Mouse (Mus musculus) forebrain, embryonic 13.5 days (tissue): Measurements from ENCODE around the gene Hoxc12. TPM values are rescaled to one million over a fixed set of nuclear protein-coding genes. Genes with fewer than 3 reads are reported as not detected.

Experiments used
- ATAC-seq: fragments of 200-750 bp; cut with Nextera tagmentation; 2 replicates; pipeline ENCODE4 v1.8.0; 2017
- H3K27ac ChIP-seq: fragments of 300-500 bp; sonication (generic); 2 replicates; pipeline ENCODE4 v1.5.1; 2015; ENCODE audit warnings: inconsistent platforms, mild to moderate bottlenecking, moderate library complexity
- H3K27me3 ChIP-seq: fragments of 300-500 bp; sonication (generic); 2 replicates; pipeline ENCODE4 v1.6.1; 2015; ENCODE audit warnings: mild to moderate bottlenecking, inconsistent platforms
- H3K36me3 ChIP-seq: fragments of 300-500 bp; sonication (generic); 2 replicates; pipeline ENCODE4 v1.6.1; 2015; ENCODE audit warnings: mild to moderate bottlenecking, inconsistent platforms; ENCODE audit not compliant: poor library complexity, severe bottlenecking
- H3K4me1 ChIP-seq: fragments of 300-500 bp; sonication (generic); 2 replicates; pipeline ENCODE4 v1.6.1; 2015; ENCODE audit warnings: inconsistent platforms
- H3K4me2 ChIP-seq: fragments of 300-500 bp; sonication (generic); 2 replicates; pipeline ENCODE4 v1.6.1; 2015; ENCODE audit warnings: inconsistent platforms, mild to moderate bottlenecking, moderate library complexity
- H3K4me3 ChIP-seq: fragments of 300-500 bp; sonication (generic); 2 replicates; pipeline ENCODE4 v1.5.1; 2015; ENCODE audit warnings: mild to moderate bottlenecking, inconsistent platforms
- H3K9ac ChIP-seq: fragments of 300-500 bp; sonication (generic); 2 replicates; pipeline ENCODE4 v1.6.1; 2015; ENCODE audit warnings: mild to moderate bottlenecking, inconsistent platforms
- H3K9me3 ChIP-seq: fragments of 300-500 bp; sonication (generic); replicated peaks from 2 replicates; pipeline ENCODE4 v1.6.1; 2016; ENCODE audit warnings: inconsistent platforms
- WGBS: fragments of 180-500 bp; shearing (Covaris S2); methylation state at CpG from one replicate; pipeline ENCODE4 v1.1.7; 2015; 5-methylcytosine and 5-hydroxymethylcytosine counted together
- polyA plus RNA-seq: library from polyadenylated mRNA; unstranded; fragments of >200 nt; fragmentation: Nextera tagmentation; extraction: Ambion mirVana; gene quantifications from 2 replicates; pipeline ENCODE4 v1.2.1, GENCODE M21; 2015

Hoxc12 gene
- polyA plus RNA-seq, 1 experiment from 2014 or later, result not detected

DNA sequence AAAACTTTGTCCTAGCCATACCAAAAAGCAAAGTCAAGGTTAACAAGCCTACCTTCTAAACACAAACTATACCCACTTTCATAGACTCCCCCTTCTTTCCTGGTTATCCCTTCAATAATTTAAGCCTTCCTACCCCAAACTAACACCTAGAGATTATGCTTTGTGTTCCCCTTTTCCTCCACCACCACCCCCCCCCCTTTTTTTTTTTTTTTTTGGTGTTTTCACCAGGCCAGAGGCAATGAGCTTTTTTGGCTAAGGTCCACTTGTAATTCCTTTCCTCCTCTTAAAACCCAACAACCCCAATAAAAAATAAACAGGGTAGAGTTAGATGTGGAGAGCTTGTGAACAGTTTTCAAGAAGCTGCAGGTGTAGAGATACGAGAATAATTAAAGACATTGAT lies 32.7 kb downstream of the Hoxc12 start:
- Histone ChIP-seq H3K36me3 (no peaks in the 10 kb centered on the region), H3K27me3 (peaks cover 99% of the 10 kb centered on the region), H3K9me3 (no peaks in the 10 kb centered on the region), H3K9ac (no peak overlapping the region), H3K4me1 (peaks cover 6% of the 10 kb centered on the region; the same call in 1 of the 2 replicates), H3K4me3 (no peak overlapping the region), H3K27ac (no peak overlapping the region), H3K4me2 (no peak overlapping the region)
- 30% methylated on average over 1 of the region's 1 CpGs for WGBS
- ATAC-seq, result no peak

- no peaks in the 10 kb centered on the region for H3K36me3 ChIP-seq
- H3K4me3 ChIP-seq, result no peak overlapping the region
- no peaks in the 10 kb centered on the region for H3K9me3 ChIP-seq
- no peak for ATAC-seq
- H3K4me2 ChIP-seq, result no peak overlapping the region
- no peak overlapping the region for H3K27ac ChIP-seq
- no peak overlapping the region for H3K9ac ChIP-seq
- 2% methylated on average over 12 of the region's 12 CpGs for WGBS
- H3K27me3 ChIP-seq, result peaks cover 99% of the 10 kb centered on the region
- peaks cover 6% of the 10 kb centered on the region; the same call in 1 of the 2 replicates for H3K4me1 ChIP-seq
These were observed 34.2 kb downstream of the Hoxc12 start for GRCm38 (mm10) chr15:102970740-102971139.

- Histone ChIP-seq H3K9me3 (no peaks in the 10 kb centered on the region), H3K27me3 (peaks cover 99% of the 10 kb centered on the region), H3K9ac (no peak overlapping the region), H3K36me3 (no peaks in the 10 kb centered on the region), H3K4me1 (no peaks in the 10 kb centered on the region), H3K27ac (no peak overlapping the region), H3K4me3 (no peak overlapping the region), H3K4me2 (no peak overlapping the region)
- 2% methylated on average over 21 of the region's 21 CpGs for WGBS
- no peak for ATAC-seq
These were observed 35.7 kb downstream of the Hoxc12 start for GRCm38 (mm10) chr15:102972254-102972653.

GRCm38 (mm10) chr15:102972753-102973152 lies 36.2 kb downstream of the Hoxc12 start:
- H3K9me3 ChIP-seq, result no peaks in the 10 kb centered on the region
- H3K36me3 ChIP-seq, result no peaks in the 10 kb centered on the region
- H3K27me3 ChIP-seq, result peaks cover 99% of the 10 kb centered on the region
- no peak overlapping the region for H3K4me2 ChIP-seq
- H3K4me1 ChIP-seq, result no peaks in the 10 kb centered on the region
- no peak for ATAC-seq
- no peak overlapping the region for H3K4me3 ChIP-seq
- 4% methylated on average over 6 of the region's 6 CpGs for WGBS
- no peak overlapping the region for H3K27ac ChIP-seq
- H3K9ac ChIP-seq, result no peak overlapping the region

DNA sequence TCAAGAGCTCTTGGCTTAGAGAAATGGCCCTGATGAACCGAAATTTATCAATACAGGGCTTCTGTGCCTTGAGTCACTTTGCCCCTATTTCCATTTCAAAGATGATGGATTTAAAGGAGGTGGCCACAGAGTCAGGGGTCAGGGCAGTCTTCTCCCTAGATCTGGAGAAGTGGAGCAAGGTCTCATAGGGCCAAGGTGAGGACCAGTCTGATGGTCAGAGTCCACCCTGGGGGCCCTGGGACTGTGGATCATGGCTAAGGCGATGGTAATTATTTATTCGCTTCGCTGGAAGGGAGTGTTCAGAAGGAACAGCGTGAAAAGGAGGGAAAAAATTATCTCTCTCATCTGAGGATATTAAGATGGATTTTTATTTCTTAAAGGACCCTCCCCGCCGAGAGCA lies 38.5 kb downstream of the Hoxc12 start:
- Histone ChIP-seq H3K4me2 (no peak overlapping the region), H3K27ac (no peak overlapping the region), H3K36me3 (no peaks in the 10 kb centered on the region), H3K4me3 (no peak overlapping the region), H3K27me3 (peaks cover 100% of the 10 kb centered on the region), H3K4me1 (no peaks in the 10 kb centered on the region), H3K9me3 (no peaks in the 10 kb centered on the region), H3K9ac (no peak overlapping the region)
- 3% methylated on average over 7 of the region's 7 CpGs for WGBS
- ATAC-seq, result no peak

GRCm38 (mm10) chr15:102975688-102976111 lies 39.1 kb downstream of the Hoxc12 start:
- H3K4me3 ChIP-seq, result no peak overlapping the region
- peaks cover 100% of the 10 kb centered on the region for H3K27me3 ChIP-seq
- H3K27ac ChIP-seq, result no peak overlapping the region
- WGBS, result 1% methylated on average over 21 of the region's 21 CpGs
- H3K9me3 ChIP-seq, result no peaks in the 10 kb centered on the region
- H3K36me3 ChIP-seq, result no peaks in the 10 kb centered on the region
- no peak overlapping the region for H3K4me2 ChIP-seq
- ATAC-seq, result no peak
- H3K4me1 ChIP-seq, result no peaks in the 10 kb centered on the region
- no peak overlapping the region for H3K9ac ChIP-seq

- WGBS, result under 1% methylated on average over 18 of the region's 20 CpGs
- no peak for ATAC-seq
- H3K27me3 ChIP-seq, result peaks cover 100% of the 10 kb centered on the region
- H3K4me2 ChIP-seq, result no peak within 1 kb of the TSS
- no peak within 1 kb of the TSS for H3K9ac ChIP-seq
- H3K4me1 ChIP-seq, result peaks cover under 1% of the 10 kb centered on the region; the same call in 1 of the 2 replicates
- no peaks in the 10 kb centered on the region for H3K36me3 ChIP-seq
- no peaks in the 10 kb centered on the region for H3K9me3 ChIP-seq
- no peak within 1 kb of the TSS for H3K27ac ChIP-seq
- no peak within 1 kb of the TSS; the same call in 1 of the 2 replicates for H3K4me3 ChIP-seq
These were observed 39.6 kb downstream of the Hoxc12 start, which contains the start of gene Hoxc9 for GRCm38 (mm10) chr15:102976171-102976570. TSS of gene Hoxc9 (plus strand) at chr15:102976439.

DNA sequence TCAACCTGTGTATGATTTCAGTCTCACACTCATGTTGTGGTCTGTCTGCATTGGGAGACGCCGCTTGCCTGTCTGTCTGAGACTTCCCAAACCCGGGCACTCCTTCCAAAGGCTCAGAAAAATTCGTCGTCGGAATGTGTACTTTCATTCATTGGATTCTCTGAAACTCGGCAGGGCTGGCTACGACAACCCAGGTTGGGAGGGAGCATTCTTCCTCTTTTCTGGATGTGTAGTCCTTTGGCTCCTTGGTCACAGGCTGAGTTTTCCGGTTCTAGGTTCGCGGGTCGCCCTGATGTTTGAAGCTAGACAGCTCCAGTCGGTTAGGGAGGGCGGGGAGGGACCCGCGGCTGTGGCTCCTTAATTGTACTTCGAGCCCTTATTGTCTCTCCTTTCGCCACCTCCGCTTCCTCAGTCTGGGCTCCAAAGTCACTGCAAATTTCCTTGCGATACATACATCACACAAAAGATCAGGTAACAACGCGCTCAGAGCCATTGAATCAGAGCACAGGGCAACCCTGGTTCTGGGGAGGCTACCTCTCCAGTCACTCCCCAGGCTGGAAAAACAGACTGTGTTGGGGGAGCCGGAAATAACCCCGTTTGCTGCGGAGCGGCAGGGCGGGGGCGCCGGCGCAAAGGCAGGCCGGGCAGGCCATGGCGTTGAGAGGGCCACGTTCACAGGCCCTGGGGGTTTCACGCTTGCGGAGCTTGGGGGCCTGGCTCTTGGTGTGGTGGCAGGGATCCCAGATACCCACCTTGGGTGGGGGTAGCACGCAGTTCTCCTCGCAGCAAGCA lies 40.3 kb downstream of the Hoxc12 start:
- 0% methylated on average over 36 of the region's 37 CpGs for WGBS
- Histone ChIP-seq H3K4me2 (no peak overlapping the region), H3K9me3 (no peaks in the 10 kb centered on the region), H3K4me1 (peaks cover 7% of the 10 kb centered on the region), H3K27ac (no peak overlapping the region), H3K4me3 (no peak overlapping the region; the same call in 1 of the 2 replicates), H3K27me3 (peaks cover 100% of the 10 kb centered on the region), H3K36me3 (no peaks in the 10 kb centered on the region), H3K9ac (no peak overlapping the region)
- ATAC-seq, result no peak

- H3K9me3 ChIP-seq, result no peaks in the 10 kb centered on the region
- no peak overlapping the region for H3K4me2 ChIP-seq
- no peak overlapping the region; the same call in 1 of the 2 replicates for H3K4me3 ChIP-seq
- H3K36me3 ChIP-seq, result no peaks in the 10 kb centered on the region
- WGBS, result 1% methylated on average over 15 of the region's 16 CpGs
- H3K27me3 ChIP-seq, result peaks cover 100% of the 10 kb centered on the region
- H3K4me1 ChIP-seq, result peaks cover 8% of the 10 kb centered on the region
- no peak for ATAC-seq
- H3K27ac ChIP-seq, result no peak overlapping the region
- H3K9ac ChIP-seq, result no peak overlapping the region
These were observed 40.9 kb downstream of the Hoxc12 start for GRCm38 (mm10) chr15:102977423-102977974.

GRCm38 (mm10) chr15:102978615-102979515 lies 42.3 kb downstream of the Hoxc12 start:
- Histone ChIP-seq H3K4me1 (peaks cover 8% of the 10 kb centered on the region), H3K4me2 (no peak overlapping the region), H3K27me3 (peaks cover 100% of the 10 kb centered on the region), H3K36me3 (no peaks in the 10 kb centered on the region), H3K27ac (no peak overlapping the region), H3K4me3 (no peak overlapping the region), H3K9ac (no peak overlapping the region), H3K9me3 (no peaks in the 10 kb centered on the region)
- no peak for ATAC-seq
- under 1% methylated on average over 13 of the region's 13 CpGs for WGBS

GRCm38 (mm10) chr15:102979936-102980335 lies 43.4 kb downstream of the Hoxc12 start:
- WGBS, result 0% methylated on average over 1 of the region's 1 CpGs
- Histone ChIP-seq H3K4me3 (no peak overlapping the region), H3K4me1 (peaks cover 8% of the 10 kb centered on the region), H3K27me3 (peaks cover 100% of the 10 kb centered on the region), H3K4me2 (no peak overlapping the region), H3K9me3 (no peaks in the 10 kb centered on the region), H3K36me3 (no peaks in the 10 kb centered on the region), H3K27ac (no peak overlapping the region), H3K9ac (no peak overlapping the region)
- no peak for ATAC-seq

DNA sequence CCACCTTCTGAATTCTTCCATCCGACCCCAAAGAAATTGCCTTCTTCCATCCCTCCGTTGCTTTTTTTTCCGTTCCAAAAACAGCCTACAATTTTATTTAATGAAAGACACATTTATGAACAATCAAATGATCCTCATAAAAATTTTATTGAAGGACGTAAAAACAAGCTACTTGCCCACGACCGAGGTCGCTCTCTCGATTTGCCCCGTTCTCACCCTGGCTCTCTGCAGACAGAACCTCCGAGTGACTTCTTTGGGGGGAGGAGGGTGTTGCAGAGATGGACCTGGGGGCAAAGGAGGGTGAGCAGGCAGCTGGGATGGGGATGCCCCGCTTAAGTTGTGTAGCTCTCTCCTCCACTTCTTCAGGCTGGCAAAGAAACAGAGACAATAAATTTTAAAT lies 43.8 kb downstream of the Hoxc12 start:
- Histone ChIP-seq H3K9me3 (no peaks in the 10 kb centered on the region), H3K27ac (no peak overlapping the region), H3K36me3 (no peaks in the 10 kb centered on the region), H3K4me1 (peaks cover 8% of the 10 kb centered on the region), H3K27me3 (peaks cover 100% of the 10 kb centered on the region), H3K4me2 (no peak overlapping the region), H3K9ac (no peak overlapping the region), H3K4me3 (no peak overlapping the region)
- ATAC-seq, result no peak
- WGBS, result 3% methylated on average over 11 of the region's 11 CpGs
